Mouse (Mus musculus) heart, postnatal 0 days (tissue): ENCODE data around the gene Lcp2. TPM values are rescaled to one million over a fixed set of nuclear protein-coding genes. Genes with fewer than 3 reads are reported as not detected.

ENCODE experiments used
- ATAC-seq: fragments of 200-750 bp; cut with Nextera tagmentation; 2 replicates; pipeline ENCODE4 v1.8.0; 2017; ENCODE audit warnings: low read depth, moderate number of reproducible peaks, moderate library complexity; ENCODE audit not compliant: insufficient read depth
- DNase-seq: peaks from one replicate; pipeline ENCODE4 v3.0.0-alpha.2; 2016; ENCODE audit warnings: low spot score
- H3K27ac ChIP-seq: fragments of 300-500 bp; sonication (generic); 2 replicates; pipeline ENCODE4 v1.5.1; 2014; ENCODE audit warnings: low read depth, mild to moderate bottlenecking
- H3K27me3 ChIP-seq: fragments of 300-500 bp; sonication (generic); 2 replicates; pipeline ENCODE4 v1.6.1; 2014; ENCODE audit warnings: low read length, mixed read lengths; ENCODE audit not compliant: control insufficient read depth, insufficient read depth
- H3K36me3 ChIP-seq: fragments of 300-500 bp; sonication (generic); replicated peaks from 2 replicates; pipeline ENCODE4 v1.6.1; 2014; ENCODE audit warnings: low read length, mixed read lengths; ENCODE audit not compliant: control insufficient read depth, insufficient read depth
- H3K4me1 ChIP-seq: fragments of 300-500 bp; sonication (generic); 2 replicates; pipeline ENCODE4 v1.6.1; 2014; ENCODE audit warnings: antibody characterized with exemption; ENCODE audit not compliant: control insufficient read depth, insufficient read depth
- H3K4me2 ChIP-seq: fragments of 300-500 bp; sonication (generic); 2 replicates; pipeline ENCODE4 v1.6.1; 2014; ENCODE audit warnings: low read depth, mild to moderate bottlenecking, low read length, moderate library complexity
- H3K4me3 ChIP-seq: fragments of 300-500 bp; sonication (generic); 2 replicates; pipeline ENCODE4 v1.5.1; 2014; ENCODE audit warnings: low read depth, low read length
- H3K9ac ChIP-seq: fragments of 300-500 bp; sonication (generic); replicated peaks from 2 replicates; pipeline ENCODE4 v1.6.1; 2014; ENCODE audit warnings: low read depth, low read length, mixed read lengths
- H3K9me3 ChIP-seq: fragments of 300-500 bp; sonication (generic); replicated peaks from 2 replicates; pipeline ENCODE4 v1.6.1; 2016; ENCODE audit warnings: low read length; ENCODE audit not compliant: control insufficient read depth
- CTCF ChIP-seq: IDR thresholded peaks from 2 replicates; pipeline ENCODE4 v1.5.1; 2016; ENCODE audit warnings: antibody characterized with exemption, control low read depth, low read depth
- EP300 ChIP-seq: IDR thresholded peaks from 2 replicates; pipeline ENCODE4 v1.6.1; 2016; ENCODE audit warnings: antibody characterized with exemption, low read depth
- WGBS: fragments of 180-500 bp; shearing (Covaris S2); extraction: QIAGEN DNeasy Blood & Tissue Kit; methylation state at CpG from one replicate; pipeline ENCODE4 v1.1.7; 2014; 5-methylcytosine and 5-hydroxymethylcytosine counted together
- polyA plus RNA-seq: library from polyadenylated mRNA; unstranded; fragments of >200 nt; fragmentation: Nextera tagmentation; extraction: Ambion mirVana; gene quantifications from 2 replicates; pipeline ENCODE4 v1.2.1, GENCODE M21; 2015
- total RNA-seq: library from RNA; depleted of rRNA; stranded (reverse); fragments of >200 nt; gene quantifications from 2 replicates; pipeline ENCODE4 v1.2.3, GENCODE M21; 2014; ENCODE audit warnings: low replicate concordance

Lcp2 gene
- total and polyA plus RNA-seq, 2 experiments from 2014 or later = 0.08 to 0.63 TPM

DNA sequence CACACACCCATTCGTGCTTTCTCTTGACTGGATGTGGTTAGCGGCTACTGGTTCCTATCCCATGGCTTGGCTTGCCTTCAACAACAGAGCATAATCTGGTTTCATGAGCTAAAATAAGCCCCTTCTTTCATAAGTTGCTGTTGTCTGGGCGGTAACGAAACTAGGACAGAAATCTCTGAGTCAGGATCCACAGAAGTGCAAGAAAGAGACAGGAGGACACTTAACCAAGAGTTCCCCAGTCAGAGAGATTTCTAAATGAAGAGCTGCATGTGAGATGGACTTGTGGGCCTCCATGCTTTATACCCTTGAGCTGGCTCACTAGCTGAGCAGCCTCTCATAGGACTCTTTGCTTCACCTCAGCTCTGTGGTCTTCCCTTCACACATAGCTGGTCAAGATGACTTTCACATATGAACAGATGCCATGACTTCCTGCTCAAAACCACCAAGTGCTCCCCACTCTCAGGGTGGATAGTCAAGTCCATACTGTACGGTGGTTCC, 12.7 kb upstream of the Lcp2 start:
- Histone ChIP-seq H3K36me3 (no peaks in the 10 kb centered on the region), H3K27me3 (no peaks in the 10 kb centered on the region), H3K4me3 (no peak overlapping the region), H3K9me3 (no peaks in the 10 kb centered on the region), H3K27ac (no peak overlapping the region), H3K4me2 (no peak overlapping the region), H3K4me1 (no peaks in the 10 kb centered on the region; the same call in 1 of the 2 replicates), H3K9ac (no peak overlapping the region)
- ATAC-seq = no peak
- no peak for DNase-seq
- WGBS = 71% methylated on average over 5 of the region's 5 CpGs
- TF ChIP-seq EP300 (no peak), CTCF (no peak)

- no peaks in the 10 kb centered on the region for H3K27me3 ChIP-seq
- no peaks in the 10 kb centered on the region for H3K9me3 ChIP-seq
- WGBS = 51% methylated on average over 2 of the region's 2 CpGs
- DNase-seq (no peak), ATAC-seq (no peak)
- H3K4me3 ChIP-seq = no peak overlapping the region
- no peaks in the 10 kb centered on the region for H3K36me3 ChIP-seq
- TF ChIP-seq CTCF (no peak), EP300 (no peak)
- no peak overlapping the region for H3K4me2 ChIP-seq
- no peak overlapping the region for H3K27ac ChIP-seq
- H3K4me1 ChIP-seq = no peaks in the 10 kb centered on the region; the same call in 1 of the 2 replicates
- no peak overlapping the region for H3K9ac ChIP-seq
Measured at GRCm38 (mm10) chr11:34034794-34035193, 11.9 kb upstream of the Lcp2 start.

DNA sequence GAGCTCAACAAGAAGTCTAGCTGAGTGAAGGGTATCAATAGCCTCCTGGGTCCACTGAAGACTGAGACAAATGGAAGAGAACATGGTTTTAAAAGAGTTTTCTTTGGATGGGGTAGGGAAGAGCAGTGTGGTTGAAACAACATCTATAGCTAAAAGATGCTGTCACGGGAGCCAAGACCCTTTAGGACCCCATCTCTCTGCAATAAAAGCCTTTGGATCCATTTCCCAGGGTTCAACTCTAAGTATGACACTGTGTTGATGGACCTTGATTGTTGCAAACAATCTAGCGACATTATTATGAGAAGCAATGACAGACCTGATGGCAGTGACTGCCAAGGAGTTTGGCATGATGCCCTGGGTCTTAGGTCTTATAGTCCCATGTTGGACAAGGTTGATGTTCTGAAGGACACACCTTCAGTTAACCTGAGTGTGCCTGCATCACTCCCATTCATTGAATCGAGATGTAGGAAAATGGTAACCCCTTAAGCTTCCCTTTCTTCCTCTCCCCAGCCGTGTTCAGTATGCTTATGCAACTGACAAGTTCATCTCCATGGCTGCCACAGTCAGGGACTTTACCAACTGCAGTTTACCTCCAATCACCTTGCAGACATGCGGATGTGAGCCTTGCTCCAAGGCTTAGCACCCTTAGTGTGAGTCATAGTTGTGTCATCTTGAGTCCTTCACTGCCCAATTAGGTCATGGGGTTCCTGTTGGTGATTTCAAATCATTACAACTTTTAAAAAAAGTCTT, 10.6 kb upstream of the Lcp2 start:
- Histone ChIP-seq H3K27ac (no peak overlapping the region), H3K4me3 (no peak overlapping the region), H3K4me2 (no peak overlapping the region), H3K36me3 (no peaks in the 10 kb centered on the region), H3K9me3 (no peaks in the 10 kb centered on the region), H3K4me1 (no peaks in the 10 kb centered on the region; the same call in 1 of the 2 replicates), H3K27me3 (no peaks in the 10 kb centered on the region), H3K9ac (no peak overlapping the region)
- WGBS = 70% methylated on average over 5 of the region's 5 CpGs
- ATAC-seq = no peak
- TF ChIP-seq EP300 (no peak), CTCF (no peak)
- no peak for DNase-seq

DNA sequence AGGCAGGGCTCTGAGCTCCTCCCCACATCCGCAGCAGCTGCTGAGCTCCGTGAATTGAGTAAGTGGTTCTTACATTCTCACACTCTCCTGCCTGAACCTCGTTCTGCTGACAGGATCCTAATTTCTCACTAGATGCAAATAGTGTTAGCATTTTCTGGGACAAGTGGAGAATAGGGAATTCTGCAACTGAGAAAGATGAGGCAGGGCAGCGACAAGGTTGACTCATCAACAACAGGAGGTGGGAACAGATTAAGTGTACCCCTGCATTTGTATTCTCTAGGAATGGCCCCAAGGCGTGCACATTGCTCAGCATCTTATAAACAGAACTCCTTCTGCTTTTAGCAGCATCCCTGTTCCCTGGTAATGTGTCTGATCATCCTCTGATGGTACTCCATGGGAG, 6.7 kb upstream of the Lcp2 start:
- no peak overlapping the region for H3K27ac ChIP-seq
- no peaks in the 10 kb centered on the region for H3K27me3 ChIP-seq
- no peaks in the 10 kb centered on the region for H3K4me1 ChIP-seq
- WGBS = 74% methylated on average over 5 of the region's 5 CpGs
- no peaks in the 10 kb centered on the region for H3K36me3 ChIP-seq
- DNase-seq (no peak), ATAC-seq (no peak)
- H3K4me2 ChIP-seq = no peak overlapping the region
- no peak overlapping the region for H3K9ac ChIP-seq
- no peaks in the 10 kb centered on the region for H3K9me3 ChIP-seq
- no peak overlapping the region for H3K4me3 ChIP-seq
- no peak for TF ChIP-seq EP300
- no peak for TF ChIP-seq CTCF

DNA sequence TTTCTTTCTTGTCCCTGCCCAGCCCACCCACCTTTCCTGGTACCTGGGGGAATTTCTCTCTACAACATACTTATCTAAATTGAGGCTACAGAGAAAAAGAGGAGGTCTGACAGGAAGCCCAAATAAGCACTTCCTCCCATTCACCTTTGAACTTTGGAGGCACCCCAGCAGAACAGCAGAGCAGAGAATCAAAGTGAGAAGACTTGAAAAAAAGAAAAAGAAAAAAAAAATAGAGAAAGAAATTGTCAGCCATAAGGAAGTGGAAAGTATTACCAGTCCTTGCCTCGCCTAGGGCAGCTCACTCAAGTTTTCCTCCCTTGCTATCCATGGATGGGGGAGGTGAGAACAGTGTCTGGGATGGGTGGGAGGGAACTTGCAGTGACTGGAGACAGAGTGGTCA, 3.9 kb upstream of the Lcp2 start:
- H3K27ac ChIP-seq = no peak overlapping the region
- DNase-seq (no peak), ATAC-seq (no peak)
- H3K27me3 ChIP-seq = no peaks in the 10 kb centered on the region
- no peak overlapping the region for H3K4me3 ChIP-seq
- no peak overlapping the region for H3K9ac ChIP-seq
- H3K4me1 ChIP-seq = no peaks in the 10 kb centered on the region
- 32% methylated on average over 1 of the region's 1 CpGs for WGBS
- TF ChIP-seq EP300 (no peak), CTCF (no peak)
- H3K36me3 ChIP-seq = no peaks in the 10 kb centered on the region
- no peaks in the 10 kb centered on the region for H3K9me3 ChIP-seq
- H3K4me2 ChIP-seq = no peak overlapping the region

- H3K4me1 ChIP-seq = no peaks in the 10 kb centered on the region
- no peak overlapping the region; the same call in 1 of the 2 replicates for H3K4me2 ChIP-seq
- H3K27ac ChIP-seq = no peak overlapping the region; the same call in 1 of the 2 replicates
- no peaks in the 10 kb centered on the region for H3K36me3 ChIP-seq
- 60% methylated on average over 5 of the region's 5 CpGs for WGBS
- H3K9ac ChIP-seq = no peak overlapping the region
- no peak for TF ChIP-seq CTCF
- peak overlapping the region; percentile 32; the same call in 1 of the 2 replicates for H3K4me3 ChIP-seq
- DNase-seq = no peak
- no peaks in the 10 kb centered on the region for H3K27me3 ChIP-seq
- no peak for ATAC-seq
- no peaks in the 10 kb centered on the region for H3K9me3 ChIP-seq
Measured at GRCm38 (mm10) chr11:34047542-34047937, 820 bp downstream of the Lcp2 start.
